Mouse (Mus musculus) layer of hippocampus, adult 2 months (tissue): ENCODE data around the gene Tmem17. TPM values are rescaled to one million over a fixed set of nuclear protein-coding genes. Genes with fewer than 3 reads are reported as not detected.

Experiments
- DNase-seq, 2 experiments: peaks; one replicate each; pipeline ENCODE4 v3.0.0; 2022; ENCODE audit warnings: low spot score in 2 of 2
- H3K27ac ChIP-seq: fragments of 200-600 bp; 2 replicates; pipeline ENCODE4 v1.8.1; 2022
- H3K4me3 ChIP-seq: fragments of 200-600 bp; 2 replicates; pipeline ENCODE4 v1.8.1; 2022; ENCODE audit warnings: mild to moderate bottlenecking
- CTCF ChIP-seq: fragments of 200-600 bp; conservative IDR thresholded peaks from 2 replicates; pipeline ENCODE4 v1.8.1; 2022; ENCODE audit warnings: antibody characterized with exemption, mild to moderate bottlenecking, moderate library complexity
- total RNA-seq, 2 experiments: library from RNA; stranded (reverse); gene quantifications; 2 replicates each; pipeline ENCODE4 v1.2.3; 2021

Gene Tmem17
- total RNA-seq, 2 experiments from 2014 or later: 4.6 to 6.1 TPM

DNA sequence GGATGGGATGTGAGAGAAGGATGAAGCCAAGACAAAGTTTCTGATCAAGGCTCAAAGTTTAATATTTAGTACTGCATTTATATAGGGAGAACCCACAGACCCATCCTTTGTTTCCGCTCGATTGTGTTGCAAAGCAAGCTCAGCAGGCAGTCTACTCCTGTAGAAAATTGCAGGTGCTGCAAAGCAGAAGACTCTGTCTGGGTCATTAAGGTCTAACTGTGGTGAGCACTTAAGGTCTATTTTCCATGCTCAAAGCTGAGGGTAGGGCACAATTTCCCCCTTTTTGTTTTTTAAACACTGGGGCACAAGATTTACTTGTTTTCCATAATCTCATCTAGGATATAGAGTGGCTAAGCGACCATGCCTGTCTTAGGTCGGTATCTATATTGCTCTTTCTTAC lies 8.4 kb downstream of the Tmem17 start:
- no peak for TF ChIP-seq CTCF
- DNase-seq: no peak
- Histone ChIP-seq H3K27ac (no peak overlapping the region), H3K4me3 (no peak overlapping the region)

DNA sequence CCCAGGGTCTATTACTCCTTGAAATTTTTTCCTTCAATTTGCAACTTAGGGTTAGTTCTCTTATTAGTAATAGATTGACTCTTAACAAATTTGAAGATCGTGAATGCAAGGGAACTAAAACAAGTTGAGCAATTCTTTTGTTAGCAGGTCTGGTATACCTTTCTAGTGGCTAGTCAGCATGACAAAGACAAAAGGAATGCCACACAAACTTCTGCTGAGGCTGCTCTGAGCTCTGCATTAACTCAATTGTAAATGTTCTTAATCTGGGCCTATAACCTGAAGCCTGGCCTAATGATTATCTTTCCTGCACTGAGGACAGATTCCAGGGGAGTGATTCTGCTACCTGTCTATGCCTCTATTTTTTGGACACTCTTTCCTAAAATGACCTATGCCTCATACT lies 12.7 kb downstream of the Tmem17 start:
- no peak overlapping the region for H3K27ac ChIP-seq
- no peak for DNase-seq
- no peak overlapping the region for H3K4me3 ChIP-seq
- TF ChIP-seq CTCF: no peak

- H3K4me3 ChIP-seq: no peak overlapping the region
- H3K27ac ChIP-seq: no peak overlapping the region
- no peak for DNase-seq
- no peak for TF ChIP-seq CTCF
Observed at GRCm38 (mm10) chr11:22540600-22540999, 28.7 kb downstream of the Tmem17 start.

- TF ChIP-seq CTCF: no peak
- Histone ChIP-seq H3K4me3 (no peak overlapping the region), H3K27ac (peak overlapping the region; percentile 77)
- DNase-seq: no peak
Observed at GRCm38 (mm10) chr11:22560061-22560460, 48.2 kb downstream of the Tmem17 start.

DNA sequence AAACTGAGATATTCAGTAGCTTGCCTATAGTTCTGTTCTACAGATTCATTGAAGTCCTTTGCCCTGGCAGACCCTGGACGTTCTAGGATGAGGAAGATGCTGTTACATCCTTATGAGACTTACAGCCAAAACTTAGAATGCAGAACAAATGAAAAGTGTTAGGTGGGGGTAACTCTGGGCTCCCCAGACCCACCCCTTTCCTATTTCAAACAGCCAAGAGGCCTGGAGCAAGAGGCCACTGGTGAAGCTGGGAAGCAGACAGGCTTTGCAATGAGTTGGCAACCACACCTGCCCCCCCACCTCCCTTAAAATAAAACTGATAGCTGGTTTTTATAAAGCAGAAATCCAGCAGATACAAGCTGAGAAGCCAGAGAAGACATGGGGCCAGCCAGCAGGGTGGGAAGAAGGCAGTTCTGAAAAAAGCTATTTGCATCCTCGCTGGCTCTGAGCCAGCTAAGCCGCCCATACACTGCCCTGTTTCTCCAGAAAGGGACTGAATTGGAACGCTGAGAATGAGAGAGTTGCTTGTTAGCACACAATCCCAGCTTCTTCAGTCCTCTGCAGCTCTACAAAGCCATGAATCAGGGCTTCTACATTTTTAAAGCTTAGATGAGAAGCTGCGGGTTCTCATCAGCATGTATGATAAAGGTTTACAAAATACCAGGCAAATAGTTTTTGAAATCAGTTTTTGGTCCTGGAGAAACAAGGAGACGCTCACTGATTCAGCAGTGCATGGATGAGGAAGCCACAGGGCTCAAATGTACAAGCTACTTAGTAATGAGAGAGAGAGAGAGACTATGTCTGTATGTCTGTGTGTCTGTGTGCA lies 48.8 kb downstream of the Tmem17 start:
- H3K4me3 ChIP-seq: no peak overlapping the region; the same call in 1 of the 2 replicates
- peak; percentile 76 to 78 for DNase-seq
- H3K27ac ChIP-seq: peak overlapping the region; percentile 77
- TF ChIP-seq CTCF: no peak; the same call in 1 of the 2 replicates

- Histone ChIP-seq H3K4me3 (no peak overlapping the region), H3K27ac (peak overlapping the region; percentile 77)
- DNase-seq: no peak
- no peak for TF ChIP-seq CTCF
Observed at GRCm38 (mm10) chr11:22561329-22561592, 49.4 kb downstream of the Tmem17 start.

- TF ChIP-seq CTCF: no peak
- no peak overlapping the region for H3K27ac ChIP-seq
- DNase-seq: no peak
Observed at GRCm38 (mm10) chr11:22563706-22564105, 51.8 kb downstream of the Tmem17 start.

GRCm38 (mm10) chr11:22564676-22565075 lies 52.8 kb downstream of the Tmem17 start:
- no peak for TF ChIP-seq CTCF
- no peak overlapping the region for H3K4me3 ChIP-seq
- no peak for DNase-seq
- H3K27ac ChIP-seq: no peak overlapping the region

More at GRCm38 (mm10) chr11:22563706-22564105, 51.8 kb downstream of the Tmem17 start:
- H3K4me3 ChIP-seq: no peak overlapping the region

Other genes with a start within 250 kb of the Tmem17 start
- 10 to 100 TPM; 50.6 to 51.2 TPM for gene Ehbp1, start 169.8 kb upstream of the Tmem17 start, total RNA-seq